Mouse (Mus musculus) common myeloid progenitor, adult 5-6 weeks (primary cell): Measurements from ENCODE around the gene Psmd11. TPM values are rescaled to one million over a fixed set of nuclear protein-coding genes. Genes with fewer than 3 reads are reported as not detected.

Experiments used
- total RNA-seq: library from RNA; stranded (forward); fragments of 200-1000, 187-1606 nt; gene quantifications from 2 replicates; pipeline ENCODE4 v1.2.3, GENCODE M21; 2017

Gene Psmd11
- total RNA-seq, 1 experiment from 2014 or later: 107 TPM

Other genes with a start within 250 kb of the Psmd11 start
- 5.6 and 8.1 TPM in 2 replicates for gene Rnf135, start 244.8 kb upstream of the Psmd11 start, total RNA-seq
- 57.0 and 82.5 TPM in 2 replicates for gene Rhot1, start 219.6 kb upstream of the Psmd11 start, total RNA-seq
- gene Rhbdl3, start 127.7 kb upstream of the Psmd11 start, total RNA-seq: 0.73 and 1.5 TPM in 2 replicates
- gene 5730455P16Rik, start 50.6 kb upstream of the Psmd11 start, total RNA-seq: 11.3 and 14.2 TPM in 2 replicates
- gene Zfp207, start 45.3 kb upstream of the Psmd11 start, total RNA-seq: 244 and 248 TPM in 2 replicates
- gene Cdk5r1, start 48.4 kb downstream of the Psmd11 start, total RNA-seq: 1.5 and 6.5 TPM in 2 replicates